Mouse (Mus musculus): ENCODE data around the gene Sgtb.

The Sgtb gene

GRCm38 (mm10) chr13:104171711-104172110 is 62.2 kb downstream of the Sgtb start:
- in situ Hi-C loops (cut with MboI; ENCODE audit: low pct_unique_long_range_greater_than_20kb in 1 of 2, low sequenced_read_pairs in 2 of 2, unreplicated experiment in 1 of 2): no loop called here

GRCm38 (mm10) chr13:104172498-104172897 is 63.0 kb downstream of the Sgtb start:
- in situ Hi-C loops (cut with MboI; ENCODE audit: low pct_unique_long_range_greater_than_20kb in 1 of 2, low sequenced_read_pairs in 2 of 2, unreplicated experiment in 1 of 2): no loop called here

GRCm38 (mm10) chr13:104176874-104177273 is 67.3 kb downstream of the Sgtb start:
- in situ Hi-C loops (cut with MboI; ENCODE audit: low pct_unique_long_range_greater_than_20kb in 1 of 2, low sequenced_read_pairs in 2 of 2, unreplicated experiment in 1 of 2): no loop called here

- in situ Hi-C loops (cut with MboI; ENCODE audit: low pct_unique_long_range_greater_than_20kb in 1 of 2, low sequenced_read_pairs in 2 of 2, unreplicated experiment in 1 of 2): no loop called here
These were observed 68.5 kb downstream of the Sgtb start, which contains the start of gene Trappc13 for GRCm38 (mm10) chr13:104177796-104178649. Trappc13 (minus strand) TSS chr13:104178469.

- in situ Hi-C loops (cut with MboI; ENCODE audit: low pct_unique_long_range_greater_than_20kb in 1 of 2, low sequenced_read_pairs in 2 of 2, unreplicated experiment in 1 of 2): no loop called here
These were observed 69.1 kb downstream of the Sgtb start, which contains the start of gene Trim23 for GRCm38 (mm10) chr13:104178650-104179121. Trim23 (plus strand) TSS chr13:104178797.

GRCm38 (mm10) chr13:104179176-104179888 is 69.8 kb downstream of the Sgtb start:
- in situ Hi-C loops (cut with MboI; ENCODE audit: low pct_unique_long_range_greater_than_20kb in 1 of 2, low sequenced_read_pairs in 2 of 2, unreplicated experiment in 1 of 2): no loop called here

GRCm38 (mm10) chr13:104187357-104187756 is 77.8 kb downstream of the Sgtb start:
- in situ Hi-C loops (cut with MboI; ENCODE audit: low pct_unique_long_range_greater_than_20kb in 1 of 2, low sequenced_read_pairs in 2 of 2, unreplicated experiment in 1 of 2): no loop called here
